Mouse (Mus musculus) lung, postnatal 4 days (tissue): ENCODE results near the gene Grpel1.

Experiments
- DNase-seq, 2 experiments: peaks; one replicate each; pipeline ENCODE4 v3.0.0; 2021

The Grpel1 gene

GRCm38 (mm10) chr5:36462810-36463209 is 2.0 kb upstream of the Grpel1 start:
- DNase-seq: peak; percentile 77 to 85

DNA sequence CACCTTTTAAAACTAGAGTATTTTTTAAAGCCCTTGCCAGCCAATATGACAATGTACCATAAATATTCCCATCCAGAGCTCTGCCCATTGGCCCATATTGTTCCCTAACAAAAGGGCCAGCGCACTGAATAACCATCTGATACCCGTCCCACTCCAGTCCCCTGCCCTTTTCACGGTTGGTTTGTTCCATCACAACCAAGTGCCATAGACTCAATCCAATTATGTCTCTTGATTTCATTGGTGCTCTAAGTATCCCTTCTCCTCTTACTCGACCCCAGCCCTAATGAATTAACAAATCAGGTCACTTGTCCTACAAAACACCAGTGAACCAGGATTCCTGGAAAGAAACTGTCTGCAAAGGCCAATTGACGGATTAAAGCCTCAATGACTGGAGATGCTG is 1.4 kb upstream of the Grpel1 start:
- DNase-seq: no peak

- no peak for DNase-seq
These were observed 1.1 kb downstream of the Grpel1 start for GRCm38 (mm10) chr5:36465889-36466288.

DNA sequence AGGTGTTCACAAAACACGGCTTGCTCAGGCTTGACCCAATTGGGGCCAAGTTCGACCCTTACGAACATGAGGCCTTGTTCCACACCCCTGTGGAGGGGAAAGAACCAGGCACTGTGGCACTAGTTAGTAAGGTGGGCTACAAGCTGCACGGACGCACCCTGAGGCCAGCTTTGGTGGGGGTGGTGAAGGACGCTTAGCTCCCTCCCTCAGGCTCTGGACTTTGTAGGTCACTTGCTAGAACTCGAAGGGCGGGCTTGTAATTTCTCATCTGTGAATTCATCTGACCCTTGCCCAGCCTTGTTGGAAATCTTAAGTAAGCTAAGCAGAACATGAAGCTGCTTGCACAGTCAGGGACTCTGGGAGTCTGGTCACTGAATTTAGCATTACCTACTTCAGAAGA is 6.4 kb downstream of the Grpel1 start:
- DNase-seq: no peak

DNA sequence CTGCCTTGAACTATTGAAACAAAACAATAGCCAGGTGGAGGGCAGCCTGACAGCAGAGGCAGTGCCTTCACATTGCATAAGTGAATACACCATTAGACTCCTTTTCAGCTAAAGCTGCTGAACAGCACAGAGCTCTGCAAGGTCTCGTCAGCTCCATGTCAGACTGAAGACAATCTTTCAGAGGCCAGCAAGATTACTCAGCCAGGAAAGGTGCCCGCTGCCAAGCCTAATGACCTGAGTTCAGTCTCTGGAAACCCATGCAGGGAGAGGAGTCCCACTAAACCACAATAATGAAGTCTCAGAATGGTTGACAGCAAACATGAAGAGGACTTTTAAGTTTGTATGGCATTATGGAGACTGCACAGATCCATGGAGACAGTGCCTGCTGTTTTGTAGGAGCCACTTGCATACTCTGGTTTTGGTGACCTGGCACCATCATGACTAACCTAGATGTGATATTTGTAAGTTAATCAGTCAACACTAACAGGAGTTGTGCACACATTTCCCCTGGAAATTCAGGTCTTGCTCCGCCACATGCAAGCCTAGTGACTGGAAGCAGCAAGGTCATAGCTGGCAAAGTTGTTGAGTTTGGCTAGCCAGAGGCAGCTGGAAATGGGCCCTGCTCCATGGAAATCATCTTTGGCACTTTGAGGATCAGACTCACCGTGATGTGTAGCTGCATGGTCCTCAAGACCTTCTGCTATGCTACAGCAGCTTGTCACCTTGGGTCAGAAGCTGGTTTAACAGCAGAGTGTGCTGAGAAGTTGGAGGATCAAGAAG is 8.3 kb downstream of the Grpel1 start:
- no peak for DNase-seq

DNA sequence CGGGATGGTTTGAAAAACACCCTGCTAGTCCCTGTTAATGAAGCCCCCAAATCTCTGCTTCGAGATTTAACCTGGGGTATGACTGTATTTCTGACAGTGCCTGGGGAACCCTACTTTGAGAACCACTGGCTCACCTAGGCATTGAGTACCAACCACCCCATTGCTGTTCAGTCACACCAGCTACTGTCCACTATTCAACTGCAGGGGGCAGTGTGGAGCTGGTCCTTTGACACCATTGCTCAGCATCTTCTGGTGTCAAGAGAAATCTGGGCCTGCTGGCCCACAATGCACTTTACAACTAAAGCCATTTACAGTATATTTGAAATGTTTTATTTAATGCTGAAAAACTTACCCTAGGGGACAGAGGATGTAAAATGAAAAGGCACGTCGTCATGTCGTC is 9.5 kb downstream of the Grpel1 start:
- DNase-seq: peak; percentile 64 to 78

DNA sequence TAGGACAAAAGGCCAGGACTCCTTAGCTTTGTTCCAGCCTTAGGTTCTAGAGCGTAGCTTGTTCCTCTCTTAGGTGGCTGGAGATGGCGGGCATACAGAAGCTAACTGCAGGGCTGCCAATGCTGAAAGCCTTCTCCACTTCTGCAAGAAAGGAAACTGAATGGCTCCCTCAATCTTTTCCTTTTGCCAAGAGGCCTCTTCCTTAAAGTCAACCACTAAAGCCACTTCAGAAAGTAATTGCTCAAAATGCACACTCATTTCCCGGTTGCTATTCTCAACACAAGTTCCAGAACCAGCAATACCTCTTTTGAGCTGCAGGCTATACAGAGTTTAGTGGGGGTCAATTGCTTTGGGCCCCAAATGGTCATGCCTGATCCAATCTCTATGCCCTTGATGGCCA is 12.7 kb downstream of the Grpel1 start:
- no peak for DNase-seq

DNA sequence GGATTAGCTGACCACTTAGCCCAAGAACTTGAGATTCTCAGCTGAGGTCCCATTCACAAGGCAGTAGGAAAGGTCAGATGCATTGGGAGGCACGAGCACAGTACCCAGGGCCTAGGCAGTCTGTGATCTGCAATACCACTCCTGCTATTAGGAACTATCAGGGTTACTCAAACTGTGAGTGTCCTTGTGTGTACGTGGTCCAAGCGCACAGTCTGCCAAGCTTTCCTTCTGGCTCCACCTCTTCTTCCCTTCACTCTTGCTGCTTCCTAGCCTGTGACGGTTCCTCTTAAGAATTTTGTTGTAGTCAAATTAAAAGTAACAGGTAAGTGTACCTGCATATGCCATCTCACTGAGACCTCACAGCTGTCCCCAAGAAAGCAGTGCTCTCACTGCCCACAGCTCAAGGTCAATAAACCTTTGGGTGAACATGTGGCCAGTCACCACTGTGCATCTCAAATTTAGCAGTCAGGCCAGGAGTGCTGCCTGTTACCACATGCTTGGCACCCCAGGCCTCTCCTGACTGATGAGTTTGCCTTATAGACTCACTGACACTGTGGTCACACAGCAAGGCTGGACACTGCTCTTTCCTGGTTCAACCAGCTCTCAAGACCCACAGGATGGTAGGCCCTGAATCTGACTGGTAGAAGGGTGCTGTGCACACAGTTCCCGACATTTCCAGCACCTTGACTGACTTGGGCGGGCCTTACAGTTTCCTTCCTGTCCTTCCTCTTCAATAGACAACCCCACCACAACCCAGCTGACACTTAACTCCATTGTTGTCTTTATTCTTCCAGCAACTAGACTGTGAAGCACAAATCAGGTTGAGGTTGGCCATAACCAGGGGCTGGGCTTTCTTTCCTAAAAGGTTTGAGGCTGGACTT is 14.0 kb downstream of the Grpel1 start:
- DNase-seq: no peak

DNA sequence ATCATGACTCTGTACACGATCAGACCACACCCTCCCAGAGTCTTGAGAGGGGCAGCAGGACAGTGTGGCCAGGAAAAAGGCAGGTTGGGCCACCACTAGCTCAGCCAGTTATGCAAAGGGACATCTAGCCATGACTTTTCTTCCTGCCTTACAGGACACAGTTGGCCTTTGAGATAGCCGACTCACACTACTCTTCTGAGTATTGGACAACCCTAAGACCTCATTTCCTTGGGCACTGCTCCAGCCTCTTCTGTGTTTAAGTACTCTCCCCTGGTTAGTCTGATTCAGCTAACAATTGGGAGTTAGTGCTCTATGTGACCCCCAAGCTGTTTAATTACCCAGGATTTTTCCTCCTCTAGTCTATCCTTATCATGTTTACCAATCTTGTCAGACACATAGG is 14.9 kb downstream of the Grpel1 start:
- no peak for DNase-seq

DNA sequence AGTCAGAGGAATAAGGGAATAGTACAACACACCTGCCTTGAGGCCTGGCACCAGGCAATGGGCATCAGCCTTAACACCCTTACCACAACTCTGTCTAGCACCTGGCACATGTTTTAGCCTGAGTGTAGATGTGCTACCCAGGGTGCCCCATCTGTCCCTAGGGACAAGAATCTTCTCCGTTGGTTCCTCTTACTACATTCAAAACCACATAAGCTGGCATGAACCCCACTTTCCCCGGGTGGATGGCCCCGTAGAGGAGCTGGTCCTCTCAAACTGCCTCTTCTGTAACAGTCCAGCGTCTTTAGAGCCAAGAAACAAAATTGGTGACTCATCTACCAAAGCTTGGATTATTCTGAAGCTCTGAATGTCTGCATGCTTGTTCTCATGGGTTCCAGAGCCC is 15.6 kb downstream of the Grpel1 start:
- no peak for DNase-seq

DNA sequence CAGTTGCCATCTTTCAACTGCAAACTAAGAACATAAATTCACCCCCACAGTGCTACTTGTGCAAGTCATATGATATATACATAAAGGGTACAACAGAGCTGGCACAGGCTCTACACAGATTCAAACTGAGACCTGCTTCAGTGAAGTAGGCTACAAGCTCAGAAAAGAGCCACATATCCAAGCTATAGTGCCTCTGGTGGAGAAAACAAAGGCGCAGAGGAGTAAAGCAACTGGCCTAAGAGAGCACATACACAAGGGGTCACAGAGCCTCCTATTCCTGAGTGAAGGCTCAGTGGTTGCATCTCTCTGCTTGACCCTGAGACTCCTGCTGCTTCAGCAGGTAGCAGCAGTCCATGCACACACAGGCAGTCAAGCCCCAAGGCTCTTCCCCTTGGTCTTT is 16.3 kb downstream of the Grpel1 start:
- no peak for DNase-seq

DNA sequence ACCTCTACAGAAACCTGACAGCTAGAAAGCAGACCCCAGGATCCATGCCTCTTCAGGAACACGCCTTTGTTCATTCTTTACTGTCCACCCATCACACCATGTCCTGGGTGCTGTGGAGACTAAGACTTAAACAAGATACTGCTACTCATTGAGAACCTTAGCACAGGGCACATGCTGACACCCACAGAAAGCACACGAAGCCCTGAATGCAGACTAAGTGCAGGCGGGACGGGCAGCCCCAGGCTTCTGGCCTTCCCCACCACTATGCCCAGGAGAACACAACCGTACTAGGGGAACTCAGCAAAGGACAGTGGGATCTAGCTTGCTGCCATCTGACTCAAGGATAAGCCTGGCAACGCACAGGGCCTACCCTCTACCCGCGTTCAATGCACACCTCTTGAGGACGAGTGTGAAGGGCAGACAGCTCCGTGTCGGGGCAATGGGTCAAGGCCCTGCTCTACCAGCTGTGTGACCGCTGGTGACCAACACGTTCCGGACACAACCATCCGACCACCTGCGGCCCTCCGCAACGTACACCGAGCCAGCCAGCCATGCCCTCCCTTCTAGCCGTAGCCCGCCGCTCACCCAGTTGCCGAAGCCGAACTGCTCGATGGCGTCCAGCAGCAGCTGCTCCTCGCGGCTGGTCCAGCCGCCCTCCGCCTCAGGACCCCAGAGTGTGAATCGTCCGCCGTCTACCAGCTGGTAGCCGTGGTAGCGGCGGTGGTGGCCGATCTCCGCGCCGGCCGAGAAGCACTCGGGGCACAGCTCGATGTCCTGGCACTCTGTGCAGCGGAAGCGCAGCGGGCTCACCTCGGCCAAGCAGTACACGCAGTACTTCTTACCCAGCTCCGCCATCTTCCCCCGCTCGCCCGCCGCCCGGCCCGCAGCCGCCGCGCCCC is 18.7 kb downstream of the Grpel1 start:
- peak in 1 of 2 experiments; percentile 67 for DNase-seq

GRCm38 (mm10) chr5:36484171-36484990 is 19.6 kb downstream of the Grpel1 start, which contains the start of the genes Tada2b and Ccdc96:
Gene Tada2b, minus strand, starts transcription at chr5:36484285.
Gene Ccdc96, plus strand, starts transcription at chr5:36484588.
- DNase-seq: peak; percentile 98 to 100

DNA sequence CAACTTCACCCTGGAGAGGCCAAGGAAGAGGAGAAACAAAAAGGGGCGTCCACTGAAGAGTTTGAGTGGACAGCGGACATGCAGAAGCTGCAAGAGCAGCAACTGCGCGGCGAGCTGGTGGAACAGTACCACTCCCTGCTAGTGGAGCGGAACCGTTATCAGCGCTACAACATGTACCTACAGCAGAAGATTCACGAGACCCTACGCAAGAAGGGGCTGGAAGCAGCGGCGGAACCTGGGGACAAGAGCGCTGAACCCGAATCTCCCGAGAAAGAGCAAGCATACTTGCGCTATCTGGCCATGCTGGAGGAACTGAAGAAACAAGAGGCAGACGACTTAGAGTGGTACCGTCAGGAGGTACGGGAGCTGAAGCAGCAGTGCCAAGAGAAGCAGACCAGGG is 20.5 kb downstream of the Grpel1 start:
- no peak for DNase-seq

DNA sequence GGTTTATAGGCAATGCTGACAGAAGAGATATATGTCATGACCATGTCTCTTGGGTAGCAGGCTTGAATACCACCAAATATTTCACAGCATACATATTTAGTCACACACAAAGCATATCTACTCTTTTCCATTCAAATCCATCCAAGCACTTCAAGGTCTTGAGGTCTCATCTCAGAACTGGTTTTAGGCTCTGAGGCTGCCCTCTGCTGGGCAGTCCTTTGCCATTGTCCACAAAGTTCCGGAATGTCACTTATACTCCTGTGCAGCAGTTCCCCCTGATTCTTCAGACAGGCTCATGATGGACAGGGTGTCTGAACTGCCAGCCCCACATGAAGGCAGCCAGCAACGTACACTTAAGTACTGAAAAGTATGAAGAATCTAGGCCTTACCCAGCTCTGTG is 24.4 kb downstream of the Grpel1 start:
- DNase-seq: peak in 1 of 2 experiments; percentile 56

GRCm38 (mm10) chr5:36493919-36494318 is 29.1 kb downstream of the Grpel1 start:
- DNase-seq: no peak

GRCm38 (mm10) chr5:36494709-36495108 is 29.9 kb downstream of the Grpel1 start:
- no peak for DNase-seq

DNA sequence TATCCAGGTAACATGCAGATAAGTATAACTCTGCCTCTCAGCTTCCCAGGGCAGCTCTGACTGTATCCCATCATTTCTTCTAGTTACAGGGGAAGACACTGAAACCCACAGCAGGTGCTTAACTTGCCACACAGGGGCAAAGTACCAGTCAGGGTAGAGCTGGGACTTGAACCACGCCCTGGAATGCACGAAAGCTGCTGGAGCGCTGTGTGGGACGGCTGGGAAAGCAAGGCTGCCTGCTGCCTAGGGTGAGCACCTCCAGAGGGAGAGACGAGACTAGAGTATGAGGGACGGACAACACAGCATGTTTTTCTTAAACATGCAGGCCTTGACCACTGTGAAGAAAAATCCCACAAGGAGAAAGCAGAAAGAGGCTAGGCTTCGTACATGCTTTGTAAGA is 40.4 kb downstream of the Grpel1 start:
- DNase-seq: no peak

- DNase-seq: no peak
These were observed 40.8 kb downstream of the Grpel1 start for GRCm38 (mm10) chr5:36505643-36506042.

DNA sequence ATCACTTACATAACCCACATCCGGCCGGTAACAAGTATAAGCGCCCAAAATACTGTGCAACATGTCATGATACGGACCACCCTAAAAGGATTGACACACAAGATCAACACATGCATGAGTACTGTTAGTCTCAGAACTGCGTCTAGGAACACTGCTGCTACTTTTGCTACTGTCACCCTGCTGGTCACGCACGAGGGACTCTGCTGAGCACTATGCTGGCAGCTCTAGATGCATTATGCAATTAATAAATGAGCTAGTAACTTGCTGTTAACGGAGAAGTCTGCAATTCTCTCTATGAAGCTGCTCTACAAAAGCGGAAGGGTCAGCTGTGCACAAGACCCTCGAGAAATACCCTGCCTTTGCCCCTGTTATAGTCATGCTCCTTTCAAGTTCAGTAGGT is 43.6 kb downstream of the Grpel1 start:
- DNase-seq: no peak

DNA sequence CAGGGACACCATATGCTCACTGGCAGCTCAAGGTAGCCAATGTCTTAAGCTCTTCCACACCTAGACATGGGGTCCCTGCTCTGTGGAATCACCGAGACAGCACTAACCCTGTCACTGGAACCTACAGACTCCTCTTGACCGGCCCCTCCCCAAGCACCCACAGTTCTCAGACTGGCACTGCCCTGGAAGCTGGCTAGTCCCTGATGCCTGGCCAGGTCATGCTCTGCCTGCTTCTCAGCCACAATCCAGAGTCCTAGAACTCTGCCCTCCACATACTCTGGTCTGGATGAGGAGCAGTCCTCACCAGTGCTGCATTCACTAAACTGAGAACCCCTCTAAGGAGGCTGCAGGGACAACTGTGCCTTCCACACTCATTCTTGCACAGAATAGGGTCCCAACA is 46.2 kb downstream of the Grpel1 start:
- DNase-seq: no peak

DNA sequence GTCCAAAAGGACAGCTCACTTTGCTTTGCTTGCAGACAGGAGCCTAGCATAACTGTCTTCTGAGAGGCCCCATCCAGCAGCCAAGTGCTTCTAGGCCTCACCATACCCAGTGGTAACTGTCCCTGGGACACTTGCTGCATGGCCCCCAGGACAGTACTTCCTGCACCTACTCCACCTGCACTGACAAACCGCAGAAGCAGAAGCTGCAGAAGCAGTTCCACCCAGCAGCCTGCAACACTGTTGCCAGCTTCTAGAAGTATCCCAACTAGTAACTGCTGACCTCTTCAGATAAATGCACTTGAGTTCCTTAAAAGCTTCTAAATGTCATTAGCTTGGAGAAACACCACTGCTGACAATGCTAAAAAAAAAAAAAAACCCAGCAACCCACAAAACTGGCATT is 50.3 kb downstream of the Grpel1 start:
- DNase-seq: no peak
